Mouse (Mus musculus) WW6 (cell line): ENCODE data around the gene Ppcdc.

ENCODE experiments used
- DNase-seq: peaks from one replicate; pipeline ENCODE4 v3.0.0-alpha.2; 2013; ENCODE audit warnings: low read depth, low spot score

Ppcdc gene

GRCm38 (mm10) chr9:57354377-57355183 is 85.3 kb downstream of the Ppcdc start:
- peak; percentile 39 for DNase-seq

DNA sequence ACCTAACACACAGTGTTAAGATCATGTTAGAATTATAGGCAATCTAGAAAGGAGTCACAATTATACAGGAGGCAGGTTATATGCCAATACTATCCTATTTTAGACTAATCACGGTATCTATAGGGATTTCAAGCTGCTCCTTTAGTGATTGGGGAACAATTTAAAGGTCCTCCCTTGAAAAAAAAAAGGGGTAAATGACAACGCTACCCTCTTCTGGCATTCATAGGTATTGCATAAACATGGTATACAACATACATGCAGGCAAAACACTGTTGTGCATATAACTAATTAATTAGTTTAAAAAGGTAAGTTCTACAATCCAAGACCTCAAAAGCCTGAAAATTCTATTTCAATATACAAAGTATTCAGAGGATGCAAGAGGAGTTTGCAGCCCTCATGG is 88.6 kb downstream of the Ppcdc start:
- DNase-seq, result no peak

DNA sequence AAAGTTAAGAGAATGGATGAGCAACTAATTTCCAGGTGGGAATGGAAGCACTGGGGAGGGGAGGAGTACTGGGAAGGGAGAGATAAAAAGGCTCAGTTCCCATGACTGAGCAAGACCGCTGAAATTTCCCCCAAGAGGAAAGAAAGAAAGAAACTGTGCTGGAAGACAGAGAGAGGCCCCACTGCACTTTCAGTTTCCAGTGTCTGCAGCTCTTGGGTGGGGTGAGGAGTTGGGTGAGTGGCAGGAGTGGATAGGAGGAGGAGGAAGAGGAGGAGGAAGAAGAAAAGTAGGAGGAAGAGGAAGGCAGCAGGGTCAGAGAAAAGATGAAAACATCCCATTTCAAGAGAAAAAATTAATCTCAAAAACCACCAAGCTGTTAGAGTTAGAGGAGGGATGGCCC is 94.0 kb downstream of the Ppcdc start:
- no peak for DNase-seq

- no peak for DNase-seq
These were observed 96.2 kb downstream of the Ppcdc start for GRCm38 (mm10) chr9:57343752-57344151.

GRCm38 (mm10) chr9:57342906-57343474 is 96.9 kb downstream of the Ppcdc start:
- no peak for DNase-seq

DNA sequence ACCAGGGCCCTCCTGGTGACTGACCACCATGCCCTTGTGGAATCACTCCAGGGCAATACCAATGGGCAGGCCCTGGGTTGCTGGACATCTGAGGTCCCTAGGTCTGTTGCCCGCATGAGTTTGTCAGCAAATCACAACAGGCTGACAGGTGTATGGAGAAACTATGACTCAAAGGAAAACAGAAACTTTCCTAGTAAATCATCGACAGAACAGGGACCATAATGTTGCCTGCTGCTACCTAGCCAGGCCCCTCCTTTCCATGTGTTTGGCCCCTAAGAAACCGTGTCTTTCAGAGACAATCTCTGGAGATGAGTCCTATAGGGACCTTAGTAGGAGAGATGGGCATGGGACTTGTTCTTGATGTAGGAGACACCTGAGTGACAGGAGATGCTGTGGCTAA is 97.7 kb downstream of the Ppcdc start:
- no peak for DNase-seq

- DNase-seq, result no peak
These were observed 99.6 kb downstream of the Ppcdc start for GRCm38 (mm10) chr9:57340361-57340760.

DNA sequence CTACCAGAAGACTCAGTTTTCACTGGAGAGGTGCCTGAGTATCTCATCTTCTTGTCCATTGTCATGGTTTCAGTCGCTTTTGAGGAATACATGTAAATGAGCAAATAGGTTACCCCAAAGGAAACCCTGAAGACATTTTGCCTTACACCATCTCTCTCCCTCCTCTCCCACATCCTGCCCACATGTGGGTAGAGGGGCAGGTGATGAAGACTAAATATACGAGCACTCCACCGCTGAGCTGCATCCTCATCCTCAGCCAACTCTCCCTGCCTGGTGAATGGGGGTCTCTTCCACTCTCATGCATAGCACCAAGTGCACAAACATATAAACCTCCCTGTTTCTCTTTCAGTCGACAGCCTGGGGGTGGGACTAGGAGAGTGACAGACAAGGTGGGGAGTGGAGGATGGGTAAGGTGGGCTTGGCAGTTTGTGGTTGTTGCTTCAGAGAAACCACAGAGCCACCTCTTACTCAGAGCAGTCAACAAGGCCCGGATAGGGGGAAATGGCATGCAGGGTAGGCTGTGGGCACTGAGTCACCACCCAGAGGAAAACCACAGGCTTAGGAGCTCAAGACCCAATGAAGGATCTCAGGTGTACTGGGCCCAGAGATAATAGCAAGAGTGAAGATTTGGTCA is 100.2 kb downstream of the Ppcdc start:
- no peak for DNase-seq

- DNase-seq, result no peak
These were observed 101.2 kb downstream of the Ppcdc start for GRCm38 (mm10) chr9:57338706-57339105.
